Mouse (Mus musculus): ENCODE data around the gene Vps72. TPM values are rescaled to one million over a fixed set of nuclear protein-coding genes. Genes with fewer than 3 reads are reported as not detected.

Gene Vps72
- total RNA-seq (2014; rRNA removed) (88.6 and 92.8 TPM in 2 replicates), polyA plus RNA-seq (2015; fragmentation: Nextera tagmentation; extraction: Ambion mirVana) (164 and 191 TPM in 2 replicates)

DNA sequence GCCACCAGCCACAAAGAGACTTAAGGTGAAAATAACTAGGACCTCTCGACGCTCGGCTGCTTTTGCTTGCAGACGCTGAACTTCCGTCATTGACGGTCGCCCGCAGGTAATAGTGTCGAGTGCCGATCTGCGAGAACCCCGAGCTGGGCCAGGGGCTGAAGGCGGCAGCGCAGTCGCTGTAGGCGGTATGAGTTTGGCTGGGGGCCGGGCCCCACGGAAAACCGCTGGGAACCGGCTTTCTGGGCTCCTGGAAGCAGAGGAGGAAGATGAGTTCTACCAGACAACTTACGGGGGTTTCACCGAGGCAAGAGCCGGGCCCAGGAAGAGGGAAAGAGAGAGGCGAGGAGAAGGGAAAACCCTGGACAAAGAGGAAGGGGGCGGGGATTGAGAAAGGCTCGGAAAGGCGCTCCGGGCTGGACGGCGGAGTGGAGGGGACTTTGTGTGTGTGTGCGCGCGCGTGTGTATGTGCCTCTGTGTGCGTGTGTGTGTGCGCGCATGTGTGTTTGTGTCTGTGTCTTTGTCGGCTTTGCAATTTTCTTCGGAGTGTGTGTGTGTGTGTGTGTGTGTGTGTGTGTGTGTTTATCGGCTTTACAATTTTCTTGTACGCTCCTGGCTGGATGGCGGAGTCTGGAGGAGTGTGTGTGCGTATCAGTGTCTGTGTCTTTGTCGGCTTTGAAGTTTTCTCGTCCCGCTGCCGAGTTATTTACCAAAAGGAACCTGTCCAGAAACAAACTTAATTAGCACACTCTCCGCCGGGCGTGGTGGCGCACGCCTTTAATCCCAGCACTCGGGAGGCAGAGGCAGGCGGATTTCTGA, at the start of gene Vps72:
Vps72 (plus strand) TSS at position 112 of the 816 bp plus-strand sequence.
- ATAC-seq, result peak; percentile 79

DNA sequence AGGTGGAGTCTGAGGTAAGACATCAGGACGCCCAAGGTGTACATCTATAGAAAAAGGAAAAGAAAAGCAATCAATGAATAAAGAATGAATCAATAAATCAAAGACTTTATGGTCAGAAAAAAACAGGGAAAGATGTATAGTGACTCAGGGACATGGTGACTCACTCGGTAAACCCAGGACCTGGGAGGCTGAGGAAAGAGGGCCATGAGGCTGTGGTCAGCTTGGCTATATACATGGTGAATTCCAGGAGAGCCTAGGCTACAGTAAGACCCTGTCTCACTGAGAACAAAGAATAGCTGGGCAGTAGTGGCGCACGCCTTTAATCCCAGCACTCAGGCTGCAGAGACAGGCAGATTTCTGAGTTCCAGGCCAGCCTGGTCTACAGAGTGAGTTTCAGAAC, 47.1 kb upstream of the Vps72 start:
- no peak for DNase-seq
- no peak for ATAC-seq
- TF ChIP-seq CTCF (IDR thresholded peaks at IDR 0.05; ENCODE audit: low read depth), result no peak
- no peaks in the 10 kb centered on the region for H3K4me1 ChIP-seq (ENCODE audit: insufficient read depth)
- no peak overlapping the region for H3K4me2 ChIP-seq (ENCODE audit: low read depth)
- no peak overlapping the region for H3K9ac ChIP-seq
- H3K36me3 ChIP-seq (ENCODE audit: insufficient read depth), result peaks cover 86% of the 10 kb centered on the region
- H3K27me3 ChIP-seq (ENCODE audit: insufficient read depth, low read length), result no peaks in the 10 kb centered on the region
- H3K4me3 ChIP-seq (ENCODE audit: low read depth, low read length), result no peak overlapping the region
- no peaks in the 10 kb centered on the region for H3K9me3 ChIP-seq (ENCODE audit: low read length)
- no peak overlapping the region for H3K27ac ChIP-seq (ENCODE audit: low read depth, low read length)
- WGBS, result 93% methylated on average over 4 of the region's 4 CpGs

More for the DNA sequence above, at the start of gene Vps72:
- Histone ChIP-seq H3K4me3 (ENCODE audit: low read depth, low read length) (peak within 1 kb of the TSS; percentile 88), H3K9me3 (ENCODE audit: low read length) (no peaks in the 10 kb centered on the region), H3K36me3 (ENCODE audit: insufficient read depth) (0 out of 2 replicates have a peak, but pooled peaks cover 6% of the 10 kb centered on the region), H3K27ac (ENCODE audit: low read depth, low read length) (peak within 1 kb of the TSS; percentile 92), H3K27me3 (ENCODE audit: insufficient read depth, low read length) (no peaks in the 10 kb centered on the region), H3K4me2 (ENCODE audit: low read depth) (peak within 1 kb of the TSS; percentile 52), H3K9ac (peak within 1 kb of the TSS; percentile 84), H3K4me1 (ENCODE audit: insufficient read depth) (peaks cover 11% of the 10 kb centered on the region)
- peak; percentile 92 for DNase-seq
- no peak for TF ChIP-seq CTCF (IDR thresholded peaks at IDR 0.05; ENCODE audit: low read depth)
- under 1% methylated on average over 54 of the region's 54 CpGs for WGBS

- 86% methylated on average over 1 of the region's 1 CpGs for WGBS
- DNase-seq (no peak), ATAC-seq (no peak)
- no peak overlapping the region for H3K9ac ChIP-seq
- no peak overlapping the region for H3K27ac ChIP-seq (ENCODE audit: low read depth, low read length)
- H3K9me3 ChIP-seq (ENCODE audit: low read length), result no peaks in the 10 kb centered on the region
- H3K4me3 ChIP-seq (ENCODE audit: low read depth, low read length), result no peak overlapping the region
- H3K36me3 ChIP-seq (ENCODE audit: insufficient read depth), result peaks cover 81% of the 10 kb centered on the region
- H3K4me1 ChIP-seq (ENCODE audit: insufficient read depth), result no peaks in the 10 kb centered on the region
- H3K4me2 ChIP-seq (ENCODE audit: low read depth), result no peak overlapping the region
- no peaks in the 10 kb centered on the region for H3K27me3 ChIP-seq (ENCODE audit: insufficient read depth, low read length)
- TF ChIP-seq CTCF (IDR thresholded peaks at IDR 0.05; ENCODE audit: low read depth), result no peak
Observed at GRCm38 (mm10) chr3:95065553-95065952, 45.3 kb upstream of the Vps72 start.

DNA sequence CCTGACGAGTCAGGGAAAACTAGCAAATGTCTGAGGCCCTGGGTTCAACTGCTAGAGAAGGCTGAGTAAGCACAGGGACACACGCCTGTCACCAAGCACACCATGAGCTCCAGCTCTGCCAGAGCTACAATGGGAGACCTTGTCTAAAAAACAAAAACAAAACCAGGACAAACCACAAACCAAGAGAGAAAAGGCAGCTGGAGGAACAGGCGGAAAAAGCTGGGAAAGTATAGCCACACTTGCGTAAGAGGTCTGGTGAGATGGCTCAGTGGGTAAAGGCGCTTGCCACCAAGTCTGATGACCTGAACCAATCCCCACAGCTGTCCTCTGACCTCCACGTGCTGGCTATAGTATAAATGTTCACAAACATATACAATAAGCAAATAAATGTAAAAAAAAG, 44.7 kb upstream of the Vps72 start:
- H3K9ac ChIP-seq, result no peak overlapping the region
- H3K4me2 ChIP-seq (ENCODE audit: low read depth), result no peak overlapping the region
- no peaks in the 10 kb centered on the region for H3K4me1 ChIP-seq (ENCODE audit: insufficient read depth)
- no peak overlapping the region for H3K4me3 ChIP-seq (ENCODE audit: low read depth, low read length)
- WGBS, result 88% methylated on average over 6 of the region's 6 CpGs
- TF ChIP-seq CTCF (IDR thresholded peaks at IDR 0.05; ENCODE audit: low read depth), result no peak
- DNase-seq (no peak), ATAC-seq (no peak)
- H3K36me3 ChIP-seq (ENCODE audit: insufficient read depth), result peaks cover 81% of the 10 kb centered on the region
- no peak overlapping the region for H3K27ac ChIP-seq (ENCODE audit: low read depth, low read length)
- no peaks in the 10 kb centered on the region for H3K27me3 ChIP-seq (ENCODE audit: insufficient read depth, low read length)
- no peaks in the 10 kb centered on the region for H3K9me3 ChIP-seq (ENCODE audit: low read length)

- peaks cover 82% of the 10 kb centered on the region for H3K36me3 ChIP-seq (ENCODE audit: insufficient read depth)
- no peak overlapping the region for H3K9ac ChIP-seq
- H3K4me1 ChIP-seq (ENCODE audit: insufficient read depth), result no peaks in the 10 kb centered on the region
- no peak overlapping the region for H3K4me3 ChIP-seq (ENCODE audit: low read depth, low read length)
- H3K27ac ChIP-seq (ENCODE audit: low read depth, low read length), result no peak overlapping the region
- H3K27me3 ChIP-seq (ENCODE audit: insufficient read depth, low read length), result no peaks in the 10 kb centered on the region
- no peaks in the 10 kb centered on the region for H3K9me3 ChIP-seq (ENCODE audit: low read length)
- WGBS, result 93% methylated on average over 11 of the region's 11 CpGs
- ATAC-seq (no peak), DNase-seq (no peak)
- no peak for TF ChIP-seq CTCF (IDR thresholded peaks at IDR 0.05; ENCODE audit: low read depth)
- H3K4me2 ChIP-seq (ENCODE audit: low read depth), result no peak overlapping the region
Observed at GRCm38 (mm10) chr3:95066570-95066969, 44.3 kb upstream of the Vps72 start.

- no peaks in the 10 kb centered on the region for H3K4me1 ChIP-seq (ENCODE audit: insufficient read depth)
- H3K36me3 ChIP-seq (ENCODE audit: insufficient read depth), result peaks cover 67% of the 10 kb centered on the region
- no peaks in the 10 kb centered on the region for H3K27me3 ChIP-seq (ENCODE audit: insufficient read depth, low read length)
- WGBS, result 96% methylated on average over 2 of the region's 2 CpGs
- no peak overlapping the region for H3K4me3 ChIP-seq (ENCODE audit: low read depth, low read length)
- ATAC-seq (no peak), DNase-seq (no peak)
- no peak overlapping the region for H3K27ac ChIP-seq (ENCODE audit: low read depth, low read length)
- no peak for TF ChIP-seq CTCF (IDR thresholded peaks at IDR 0.05; ENCODE audit: low read depth)
- no peaks in the 10 kb centered on the region for H3K9me3 ChIP-seq (ENCODE audit: low read length)
- no peak overlapping the region for H3K9ac ChIP-seq
- no peak overlapping the region for H3K4me2 ChIP-seq (ENCODE audit: low read depth)
Observed at GRCm38 (mm10) chr3:95071606-95072005, 39.2 kb upstream of the Vps72 start.

GRCm38 (mm10) chr3:95088071-95088470, 22.8 kb upstream of the Vps72 start:
- Histone ChIP-seq H3K4me1 (ENCODE audit: insufficient read depth) (no peaks in the 10 kb centered on the region), H3K36me3 (ENCODE audit: insufficient read depth) (no peaks in the 10 kb centered on the region), H3K9me3 (ENCODE audit: low read length) (no peaks in the 10 kb centered on the region), H3K27ac (ENCODE audit: low read depth, low read length) (no peak overlapping the region), H3K4me2 (ENCODE audit: low read depth) (no peak overlapping the region), H3K4me3 (ENCODE audit: low read depth, low read length) (no peak overlapping the region), H3K27me3 (ENCODE audit: insufficient read depth, low read length) (no peaks in the 10 kb centered on the region), H3K9ac (no peak overlapping the region)
- DNase-seq, result no peak
- TF ChIP-seq CTCF (IDR thresholded peaks at IDR 0.05; ENCODE audit: low read depth), result no peak
- WGBS, result 93% methylated on average over 1 of the region's 1 CpGs
- ATAC-seq, result no peak
